Mouse (Mus musculus) thymus, postnatal 0 days (tissue): ENCODE measurements around the gene Fn1. TPM values are rescaled to one million over a fixed set of nuclear protein-coding genes. Genes with fewer than 3 reads are reported as not detected.
A peak's percentile ranks its signal among the peaks of the same experiment; 100 is the strongest.

Source experiments
- DNase-seq: peaks from one replicate; pipeline ENCODE4 v3.0.0-alpha.2; 2015; ENCODE audit warnings: low spot score
- polyA plus RNA-seq: library from polyadenylated mRNA; unstranded; fragments of >200 nt; fragmentation: Nextera tagmentation; extraction: Ambion mirVana; gene quantifications from 2 replicates; pipeline ENCODE4 v1.2.1, GENCODE M21; 2015

The Fn1 gene
- polyA plus RNA-seq = 34.2 and 39.1 TPM in 2 replicates

DNA sequence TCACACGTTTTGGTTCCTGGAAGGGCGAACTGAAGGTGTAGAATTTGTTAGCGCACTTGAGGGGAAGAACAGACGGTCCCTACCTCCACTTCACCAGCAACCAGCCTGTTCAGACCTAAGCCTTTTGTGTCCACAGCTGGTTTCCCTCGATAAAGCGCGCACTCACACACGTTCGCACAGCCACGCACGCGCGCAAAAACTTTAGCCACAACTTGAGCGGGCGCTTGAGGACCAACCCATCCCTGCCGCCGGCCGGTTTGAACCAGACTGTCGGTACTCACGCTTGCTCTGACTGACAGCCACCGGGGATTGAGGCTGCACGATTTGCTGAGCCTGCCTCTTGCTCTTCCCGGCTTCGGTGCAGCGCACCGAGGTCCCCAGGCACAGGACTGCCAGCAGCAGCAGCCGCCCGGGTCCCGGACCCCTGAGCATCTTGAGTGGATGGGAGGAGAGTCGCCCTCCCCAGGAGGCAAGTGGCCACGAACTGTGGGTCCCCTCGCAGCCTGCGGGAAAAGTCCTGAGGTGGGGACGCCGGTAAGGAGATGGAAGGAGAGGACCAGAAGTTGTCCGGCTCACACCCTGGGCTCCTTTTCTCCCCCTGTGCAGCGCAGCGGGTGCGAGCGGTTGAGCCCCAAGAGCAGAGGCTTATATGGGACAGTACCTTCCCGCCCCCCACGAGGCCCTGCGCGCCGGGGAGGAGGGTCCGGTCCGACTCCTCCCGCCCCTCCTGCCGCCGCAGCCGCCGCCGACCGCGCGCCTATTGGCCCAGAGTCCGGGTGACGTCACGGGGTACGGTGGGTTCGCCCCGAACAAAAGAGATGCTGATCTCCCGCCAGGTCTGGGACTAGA lies at the start of gene Fn1:
Gene Fn1 (minus strand): TSS at position 650 of the 849 bp plus-strand sequence.
- peak; percentile 36 for DNase-seq

- DNase-seq = no peak
These were observed 43.1 kb upstream of the Fn1 start for GRCm38 (mm10) chr1:71696093-71696492.

DNA sequence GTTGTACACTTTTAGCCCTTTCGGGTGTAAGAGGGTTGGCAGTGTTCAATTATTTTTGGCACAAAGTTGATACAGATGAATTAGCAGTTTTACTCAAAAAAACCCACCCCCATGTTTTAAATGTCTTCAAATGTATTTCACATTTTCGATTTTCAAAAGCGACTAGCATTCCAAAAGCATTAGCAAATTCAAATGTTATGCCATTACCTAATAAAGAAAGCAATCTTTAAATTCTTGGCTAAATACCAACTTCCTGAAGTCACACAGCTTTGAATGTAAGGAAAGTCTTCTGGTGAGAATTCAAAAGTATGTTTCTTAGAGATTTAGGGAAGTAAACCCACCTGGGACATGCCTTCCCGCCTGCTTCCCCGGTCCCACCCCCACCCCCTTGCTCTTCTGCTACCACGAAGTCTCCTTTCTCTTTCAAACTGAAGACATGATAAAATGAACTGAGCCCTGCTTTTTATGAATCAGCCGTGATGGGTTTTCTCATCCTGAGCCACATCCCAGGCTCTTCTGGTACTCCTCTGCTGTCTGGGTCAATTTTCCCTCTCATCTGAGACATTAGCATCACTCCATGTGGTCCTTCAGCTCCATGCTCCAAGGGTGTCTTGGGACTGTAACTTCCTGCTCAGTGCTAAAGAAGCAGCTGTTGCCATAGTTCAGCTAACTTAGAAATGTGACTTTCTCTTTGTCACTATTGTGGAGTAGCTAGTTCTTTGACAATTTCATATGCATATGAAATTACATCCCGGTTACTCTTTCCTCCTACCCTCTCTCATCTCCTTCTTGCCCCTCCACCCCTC lies 38.7 kb upstream of the Fn1 start:
- DNase-seq = no peak

GRCm38 (mm10) chr1:71688926-71689303 lies 35.9 kb upstream of the Fn1 start:
- no peak for DNase-seq

GRCm38 (mm10) chr1:71688272-71688925 lies 35.4 kb upstream of the Fn1 start:
- no peak for DNase-seq

- no peak for DNase-seq
These were observed 33.8 kb upstream of the Fn1 start for GRCm38 (mm10) chr1:71686791-71687190.

- no peak for DNase-seq
These were observed 30.7 kb upstream of the Fn1 start for GRCm38 (mm10) chr1:71683736-71684135.

- no peak for DNase-seq
These were observed 29.3 kb upstream of the Fn1 start for GRCm38 (mm10) chr1:71682194-71682715.

GRCm38 (mm10) chr1:71681306-71681705 lies 28.3 kb upstream of the Fn1 start:
- DNase-seq = no peak

DNA sequence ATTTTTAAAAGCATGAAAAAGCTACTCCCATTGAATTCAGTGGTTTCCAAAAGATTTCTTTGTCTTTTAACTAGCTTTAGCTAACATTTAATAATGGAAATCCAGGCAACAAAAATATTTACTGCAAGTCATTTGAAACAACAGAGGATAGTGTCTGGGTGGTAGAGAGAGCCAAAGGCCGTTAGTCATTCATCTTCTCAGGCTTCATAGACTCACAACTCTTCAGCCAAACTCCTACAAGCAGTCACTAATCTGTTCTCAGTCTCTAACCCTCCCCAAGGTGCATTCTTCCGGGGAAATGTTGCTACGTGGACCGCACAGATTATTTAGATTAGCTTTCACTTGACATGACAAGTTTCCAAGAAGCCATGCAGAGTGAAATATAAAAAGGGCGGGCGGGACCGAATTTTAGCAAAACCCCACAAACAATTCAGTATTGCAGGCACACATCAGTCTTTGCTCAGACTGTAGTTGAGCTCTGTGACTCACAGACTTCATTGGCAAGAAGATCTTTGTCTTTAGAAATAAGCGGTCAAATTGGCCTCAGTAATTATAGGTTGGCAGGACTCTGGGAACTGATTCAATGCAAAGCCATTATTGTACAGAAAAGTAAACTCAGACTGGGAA lies 27.2 kb upstream of the Fn1 start:
- no peak for DNase-seq

DNA sequence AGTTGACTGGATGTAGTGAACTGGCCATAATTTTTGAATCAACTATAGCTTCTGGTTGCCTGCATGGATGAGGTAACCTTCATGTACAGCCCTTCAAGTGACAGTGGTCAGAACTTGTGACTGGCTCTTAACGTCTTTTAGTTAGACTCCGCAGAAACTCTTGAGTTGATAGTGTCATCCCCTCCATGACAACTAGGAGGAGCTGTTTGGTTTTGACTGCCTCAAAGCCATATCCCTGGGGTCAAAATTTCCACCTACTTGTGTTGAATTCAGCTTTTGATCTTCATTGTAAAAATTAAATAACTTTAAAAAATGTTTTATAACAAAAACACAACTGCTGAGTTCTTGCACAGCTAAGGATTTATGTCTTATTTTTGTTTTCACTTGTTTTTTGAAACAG lies 22.4 kb upstream of the Fn1 start:
- no peak for DNase-seq

DNA sequence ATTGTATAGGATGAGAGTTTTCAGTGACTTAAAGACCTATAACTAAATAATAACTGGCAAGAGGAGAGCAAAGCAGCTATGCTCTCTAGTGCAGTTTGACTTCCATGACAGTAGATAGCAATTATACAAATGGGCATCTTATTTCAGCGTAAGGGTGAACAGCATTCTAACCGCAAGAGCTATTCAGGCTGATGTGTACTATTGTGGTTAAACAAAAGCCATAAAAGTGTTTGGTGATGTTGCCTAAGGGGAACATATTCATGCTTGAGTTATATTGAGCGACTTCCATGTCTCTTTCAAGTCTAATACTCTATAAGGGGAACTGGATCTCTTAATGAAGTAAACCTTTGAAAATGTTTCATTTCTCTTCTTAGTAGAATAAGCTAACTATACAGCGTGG lies 21.3 kb upstream of the Fn1 start:
- DNase-seq = no peak

DNA sequence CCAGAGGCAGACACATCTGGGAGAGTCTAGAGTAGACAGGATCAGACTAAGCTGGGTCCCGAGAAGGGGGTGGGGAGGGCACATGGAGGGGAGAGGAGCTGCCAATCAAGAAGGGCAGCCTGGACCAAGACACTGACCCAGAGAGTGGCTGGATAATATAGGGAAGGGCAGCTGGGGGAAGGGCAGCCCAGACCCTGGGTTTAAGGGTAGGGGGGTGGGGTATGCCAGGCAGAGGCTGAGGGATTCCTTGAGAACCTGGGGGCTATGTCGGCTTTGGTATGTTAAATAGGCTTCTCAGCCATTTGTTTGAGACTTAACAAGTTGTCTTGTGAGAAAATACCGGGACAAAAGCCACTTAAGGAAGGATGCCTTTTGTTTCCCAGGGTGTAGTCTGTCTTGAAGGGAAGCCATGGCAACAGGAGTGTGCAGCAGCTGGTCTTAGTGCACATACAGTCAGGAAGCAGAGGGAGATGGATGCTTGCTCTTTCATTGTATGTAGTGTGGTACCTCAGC lies 20.5 kb upstream of the Fn1 start:
- no peak for DNase-seq

GRCm38 (mm10) chr1:71672346-71672745 lies 19.3 kb upstream of the Fn1 start:
- DNase-seq = no peak

- no peak for DNase-seq
These were observed 10.2 kb upstream of the Fn1 start for GRCm38 (mm10) chr1:71663242-71663641.

DNA sequence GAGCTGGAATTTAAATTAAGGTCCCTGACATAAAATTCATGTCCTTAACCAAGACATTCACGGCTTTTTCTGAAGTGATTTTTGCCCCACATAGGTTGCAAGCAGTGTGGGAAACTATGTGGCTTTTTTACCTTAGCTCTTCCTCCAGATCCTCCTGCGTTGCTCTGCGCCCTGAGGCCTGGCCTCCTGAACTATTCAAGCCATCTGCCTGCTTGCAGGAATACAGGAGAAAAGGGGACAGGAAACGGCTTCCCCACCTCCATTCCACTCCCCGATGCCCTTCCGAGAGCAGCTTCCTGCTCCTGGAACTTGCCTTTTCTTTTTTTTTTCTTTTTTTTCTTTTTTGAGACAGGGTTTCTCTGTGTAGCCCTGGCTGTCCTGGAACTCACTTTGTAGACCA lies 5.6 kb upstream of the Fn1 start:
- no peak for DNase-seq

- DNase-seq = no peak
These were observed 3.3 kb upstream of the Fn1 start for GRCm38 (mm10) chr1:71656309-71656708.

GRCm38 (mm10) chr1:71654221-71654620 lies 1.2 kb upstream of the Fn1 start:
- DNase-seq = no peak

GRCm38 (mm10) chr1:71653400-71654159 lies 580 bp upstream of the Fn1 start:
- no peak for DNase-seq

DNA sequence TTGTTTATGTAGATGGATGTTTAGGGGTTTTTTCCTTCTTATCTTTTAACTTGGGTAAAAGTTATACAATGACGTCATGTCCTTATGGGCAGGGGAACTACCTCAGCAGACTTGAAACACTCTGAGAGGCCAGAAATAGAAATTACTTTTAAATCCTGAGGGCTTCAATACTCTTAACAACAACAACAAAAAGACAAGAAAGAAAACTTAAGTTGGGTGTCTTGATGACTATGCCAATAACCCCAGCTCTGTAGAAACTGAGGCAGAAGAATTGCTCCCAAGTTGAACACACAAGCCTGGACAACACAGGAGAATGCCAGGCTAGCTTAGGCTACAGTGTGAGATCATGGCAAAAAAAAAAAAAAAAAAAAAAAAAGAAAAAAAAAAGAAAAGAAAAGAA lies 1.2 kb downstream of the Fn1 start:
- no peak for DNase-seq
